Mouse (Mus musculus): ENCODE results near the gene Tamm41.

Tamm41 gene

DNA sequence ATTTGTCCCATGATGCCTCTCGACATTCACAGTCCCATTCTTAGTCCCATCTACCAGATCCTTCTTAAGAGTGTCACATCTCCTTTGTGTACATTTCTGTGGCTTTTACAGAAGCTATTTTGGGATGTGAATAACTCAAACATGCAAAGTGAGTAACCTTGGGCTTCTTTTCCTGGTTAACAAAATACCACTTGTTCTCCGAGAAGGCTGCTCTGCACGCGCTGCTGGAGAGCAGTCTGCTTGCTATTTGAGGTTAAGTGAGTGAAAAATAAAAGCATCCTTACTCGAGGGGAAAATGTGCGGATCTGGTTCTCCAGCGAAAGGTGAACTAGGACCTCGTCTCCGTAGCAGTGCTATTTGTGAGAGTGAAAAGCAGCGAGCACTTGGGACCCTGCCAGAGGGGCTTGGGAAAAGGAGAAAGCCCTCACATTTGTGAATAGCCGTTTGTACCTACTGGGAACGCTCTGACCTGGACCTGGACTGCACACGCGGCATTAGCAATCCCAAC is 10.1 kb downstream of the Tamm41 start:
- no peak for DNase-seq (ENCODE audit: low read depth, low spot score)

- DNase-seq (ENCODE audit: low read depth, low spot score) = no peak
Measured at GRCm38 (mm10) chr6:115022876-115023275, 14.8 kb downstream of the Tamm41 start.

DNA sequence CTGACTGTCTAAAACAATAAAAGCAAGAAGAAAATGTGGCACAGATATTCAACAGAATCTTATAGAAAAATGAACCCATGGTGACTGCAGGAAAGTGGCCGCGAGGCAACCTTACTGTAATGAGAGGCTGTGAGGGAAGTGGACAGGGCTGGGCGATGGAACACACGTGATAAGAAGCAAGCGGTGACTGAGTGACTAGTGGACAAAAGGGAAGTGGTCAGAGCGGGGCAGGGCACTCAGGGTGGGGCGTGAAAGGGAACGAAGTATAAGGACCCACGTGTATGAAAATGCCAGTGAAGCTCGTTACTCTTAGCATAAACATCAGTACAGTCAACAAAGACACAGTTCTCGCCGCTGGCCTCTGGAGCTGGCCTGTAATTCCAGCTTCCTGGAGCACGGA is 22.2 kb downstream of the Tamm41 start:
- DNase-seq (ENCODE audit: low read depth, low spot score) = no peak

- no peak for DNase-seq (ENCODE audit: low read depth, low spot score)
Measured at GRCm38 (mm10) chr6:115013574-115013973, 24.1 kb downstream of the Tamm41 start.

DNA sequence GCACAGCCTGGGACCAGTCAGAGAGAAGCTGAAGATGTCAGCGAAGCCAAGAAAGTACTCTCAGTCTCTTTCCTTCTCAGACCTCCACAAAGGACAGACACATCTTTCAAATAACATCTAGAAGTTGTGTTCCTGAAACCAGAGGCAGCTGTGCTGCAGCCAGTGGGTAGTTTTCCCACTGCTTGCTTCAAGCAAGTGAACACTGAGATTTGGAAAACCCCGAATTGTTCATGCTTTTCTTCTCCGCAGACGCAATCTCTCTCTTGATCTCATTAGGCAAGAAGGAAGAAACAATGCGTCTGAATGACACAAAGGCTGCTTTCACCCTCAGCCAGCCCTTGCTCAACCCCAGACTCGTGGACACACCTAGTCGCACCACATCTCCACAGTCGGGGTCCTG is 25.9 kb downstream of the Tamm41 start:
- DNase-seq (ENCODE audit: low read depth, low spot score) = no peak

GRCm38 (mm10) chr6:115010815-115011214 is 26.9 kb downstream of the Tamm41 start:
- no peak for DNase-seq (ENCODE audit: low read depth, low spot score)

DNA sequence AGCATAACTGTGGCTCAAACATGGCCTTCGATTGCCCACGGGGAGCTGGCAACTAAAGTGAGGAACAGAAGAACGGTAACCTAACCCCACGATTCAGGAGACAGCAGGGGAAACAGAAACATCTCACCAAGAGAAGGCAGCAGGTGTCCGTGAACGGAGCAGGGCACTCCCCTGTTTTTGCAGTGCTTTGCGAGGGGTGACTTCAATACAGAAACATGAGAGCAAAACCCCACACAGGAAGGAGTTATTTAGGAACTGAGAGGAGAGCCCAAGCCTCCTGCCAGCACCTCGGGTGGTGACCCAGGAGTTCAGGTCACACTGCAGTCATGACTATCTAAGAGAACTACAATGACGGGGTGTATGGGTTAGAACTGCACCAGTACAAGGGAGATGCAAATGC is 27.4 kb downstream of the Tamm41 start:
- no peak for DNase-seq (ENCODE audit: low read depth, low spot score)

GRCm38 (mm10) chr6:115007728-115008127 is 29.9 kb downstream of the Tamm41 start:
- peak; percentile 8 for DNase-seq (ENCODE audit: low read depth, low spot score)

DNA sequence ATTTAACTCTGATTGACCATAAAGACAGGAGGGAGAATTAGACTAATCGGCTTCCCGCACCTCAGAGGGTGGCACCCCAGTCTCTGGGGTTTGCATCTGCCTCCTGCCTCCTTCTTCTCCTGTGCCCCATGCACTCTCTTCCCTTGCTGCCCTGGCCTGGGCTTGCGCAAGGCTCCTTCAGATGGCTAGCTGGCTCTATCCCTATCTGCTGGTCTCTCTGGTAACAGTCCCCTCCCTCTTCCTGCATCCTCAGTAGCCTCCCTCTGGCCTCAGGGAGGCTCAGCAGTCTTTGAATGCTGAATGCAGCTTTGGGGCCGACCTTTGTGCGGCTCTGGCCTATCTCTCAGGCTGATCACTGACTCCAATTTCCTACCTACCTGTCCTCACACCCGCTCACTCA is 30.7 kb downstream of the Tamm41 start:
- no peak for DNase-seq (ENCODE audit: low read depth, low spot score)

GRCm38 (mm10) chr6:115006065-115006464 is 31.6 kb downstream of the Tamm41 start:
- DNase-seq (ENCODE audit: low read depth, low spot score) = no peak

DNA sequence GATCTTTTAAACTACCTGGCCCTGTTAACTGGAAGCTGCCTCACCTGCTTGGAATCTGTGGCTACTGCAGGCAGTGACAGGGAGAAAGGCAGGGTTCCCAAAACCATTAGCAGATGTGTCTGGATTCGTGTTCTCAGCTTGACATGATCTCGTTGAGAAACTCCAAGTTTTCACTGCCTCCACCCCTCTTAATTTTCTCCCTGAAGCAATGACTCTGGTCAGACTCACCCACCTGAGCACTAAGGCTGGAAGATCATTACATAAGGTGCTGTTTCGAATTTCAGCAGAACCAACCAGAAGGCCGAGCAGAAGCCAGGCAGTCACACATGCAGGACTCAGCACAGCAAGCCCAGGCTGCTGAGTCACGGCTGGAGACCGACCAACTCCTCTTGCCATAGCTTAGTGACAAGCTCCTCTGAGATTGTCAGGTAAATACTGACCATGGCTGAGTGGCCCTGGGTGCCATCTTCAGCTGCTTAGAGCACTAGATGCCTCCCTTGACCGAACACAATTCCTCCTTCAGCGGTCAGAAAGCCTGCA is 32.3 kb downstream of the Tamm41 start:
- no peak for DNase-seq (ENCODE audit: low read depth, low spot score)

DNA sequence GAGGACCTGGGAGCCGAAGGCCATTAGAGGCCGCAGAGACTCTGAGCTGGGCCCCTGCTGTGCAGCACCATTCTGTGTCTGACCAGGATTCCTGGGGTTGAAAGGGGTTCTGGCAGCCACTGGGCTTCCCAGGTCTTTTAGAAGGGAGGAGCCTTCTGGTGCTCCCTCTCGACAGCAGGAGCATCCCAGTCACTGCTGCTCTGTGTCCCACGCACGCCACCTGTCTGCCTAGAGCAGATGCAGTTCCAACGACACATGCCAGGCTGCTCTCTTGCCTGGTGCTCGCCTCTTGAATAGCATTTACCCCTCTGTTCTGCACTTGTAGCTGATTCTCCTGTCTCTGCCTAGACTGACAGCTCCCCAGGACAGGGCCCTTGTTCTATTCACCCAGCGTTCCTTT is 33.0 kb downstream of the Tamm41 start:
- no peak for DNase-seq (ENCODE audit: low read depth, low spot score)

GRCm38 (mm10) chr6:114998374-114999031 is 39.2 kb downstream of the Tamm41 start:
- DNase-seq (ENCODE audit: low read depth, low spot score) = no peak

DNA sequence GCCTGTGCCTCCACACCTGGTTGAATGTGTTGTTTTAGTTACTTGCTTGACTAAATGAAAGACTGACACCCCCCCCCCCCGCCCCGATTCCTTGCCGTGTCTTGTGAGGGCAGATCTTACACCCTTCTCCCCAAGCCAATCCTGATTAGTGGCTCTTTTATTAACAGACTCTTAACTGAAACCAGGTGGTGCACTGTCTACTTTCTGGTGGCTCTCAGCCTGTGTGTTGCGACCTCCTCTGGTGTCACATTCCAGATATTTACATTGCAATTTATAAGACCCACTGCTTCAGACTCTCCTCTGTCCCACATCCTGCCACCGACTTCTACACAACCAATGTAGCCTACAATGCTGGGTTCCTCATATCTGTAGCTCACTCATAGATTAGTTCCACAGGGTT is 40.2 kb downstream of the Tamm41 start:
- no peak for DNase-seq (ENCODE audit: low read depth, low spot score)

- DNase-seq (ENCODE audit: low read depth, low spot score) = no peak
Measured at GRCm38 (mm10) chr6:114996910-114997309, 40.8 kb downstream of the Tamm41 start.

DNA sequence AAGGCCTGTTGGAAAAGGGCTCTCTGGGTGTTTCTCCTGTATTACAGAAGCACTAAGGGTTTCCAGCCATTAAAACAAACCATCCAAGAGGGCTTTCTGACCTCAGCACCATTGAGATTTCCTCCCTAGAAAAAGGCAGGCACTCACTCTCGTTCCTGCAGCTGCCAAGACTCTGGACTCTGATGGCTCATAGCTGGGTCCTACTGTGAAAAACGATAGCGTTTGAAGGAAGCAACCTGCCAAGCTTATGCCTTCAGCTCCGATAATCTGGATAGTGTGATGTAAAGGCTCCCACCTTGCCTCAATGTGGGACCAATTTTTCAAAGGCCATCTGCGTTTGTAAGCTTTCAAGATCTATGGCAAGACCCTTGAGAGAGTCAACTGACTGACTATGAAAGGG is 43.6 kb downstream of the Tamm41 start:
- DNase-seq (ENCODE audit: low read depth, low spot score) = no peak

GRCm38 (mm10) chr6:114993659-114994058 is 44.0 kb downstream of the Tamm41 start:
- no peak for DNase-seq (ENCODE audit: low read depth, low spot score)

GRCm38 (mm10) chr6:114991909-114992308 is 45.8 kb downstream of the Tamm41 start:
- no peak for DNase-seq (ENCODE audit: low read depth, low spot score)

GRCm38 (mm10) chr6:114988619-114988980 is 49.1 kb downstream of the Tamm41 start:
- no peak for DNase-seq (ENCODE audit: low read depth, low spot score)

DNA sequence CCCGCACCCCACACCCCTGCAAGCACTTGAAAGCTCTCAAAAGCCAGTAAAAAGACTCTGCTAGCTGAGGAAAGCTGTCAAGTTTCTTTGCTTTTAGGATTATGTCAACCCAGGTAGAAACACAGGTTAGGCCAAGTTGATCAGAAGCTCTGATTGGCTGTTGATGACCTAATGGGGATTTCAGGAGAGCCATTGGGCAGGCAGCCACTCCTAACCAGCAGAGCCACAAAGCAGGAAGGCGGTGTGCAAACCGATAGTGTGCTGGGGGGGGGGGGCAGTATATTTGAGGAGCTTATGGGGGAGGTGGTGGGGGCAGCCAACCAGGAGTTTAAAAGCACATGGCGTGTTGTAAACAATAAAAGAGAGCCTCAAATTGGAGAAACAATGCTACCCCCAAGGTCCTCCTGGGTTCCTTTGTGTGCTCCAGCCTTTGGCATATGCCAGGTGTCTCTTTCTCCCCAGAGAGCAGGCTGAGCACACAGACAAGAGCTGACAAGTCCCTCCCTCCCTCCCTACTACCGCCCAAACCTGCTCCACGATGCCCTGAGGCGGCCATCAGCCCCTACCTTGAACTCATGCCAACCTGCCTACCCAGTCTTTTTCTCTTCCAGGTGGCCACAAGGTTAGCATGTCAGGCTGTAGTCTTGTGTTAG is 49.6 kb downstream of the Tamm41 start:
- DNase-seq (ENCODE audit: low read depth, low spot score) = no peak

GRCm38 (mm10) chr6:114982671-114983070 is 55.0 kb downstream of the Tamm41 start:
- DNase-seq (ENCODE audit: low read depth, low spot score) = no peak

- DNase-seq (ENCODE audit: low read depth, low spot score) = no peak
Measured at GRCm38 (mm10) chr6:114979715-114980114, 58.0 kb downstream of the Tamm41 start.

GRCm38 (mm10) chr6:114976915-114977419 is 60.7 kb downstream of the Tamm41 start:
- no peak for DNase-seq (ENCODE audit: low read depth, low spot score)
